Mouse (Mus musculus) testis, adult 2 months (tissue): Measurements from ENCODE around the gene Tdo2.

Source experiments
- CTCF ChIP-seq: fragments of 200-500 bp; IDR thresholded peaks from 2 replicates; pipeline ENCODE4 v1.5.1; 2012; ENCODE audit warnings: low read depth, mild to moderate bottlenecking, inconsistent platforms, low read length, moderate library complexity; ENCODE audit not compliant: control insufficient read depth, insufficient read depth, insufficient replicate concordance
- POLR2A ChIP-seq: fragments of 200-500 bp; IDR thresholded peaks from 2 replicates; pipeline ENCODE4 v1.6.1; 2012; ENCODE audit warnings: low read depth, mild to moderate bottlenecking, inconsistent platforms, low read length, moderate library complexity; ENCODE audit not compliant: control insufficient read depth

GRCm38 (mm10) chr3:81989692-81990141 is 13.7 kb upstream of the Tdo2 start:
- TF ChIP-seq CTCF, result no peak
- no peak for TF ChIP-seq POLR2A
